Mouse (Mus musculus): ENCODE data around the gene Cd72.
"Not testable (repeated sequence)": the region's sequence is repeated elsewhere in the genome, so short reads cannot be mapped to it uniquely, and the experiment has no call there.

Gene Cd72

GRCm38 (mm10) chr4:43454041-43454836 lies at the start of gene Cd72:
Cd72 (minus strand) TSS chr4:43454628.
- in situ Hi-C loops (cut with MboI), result no loop called here

- in situ Hi-C loops (cut with MboI), result no loop called here
Measured at GRCm38 (mm10) chr4:43503506-43503905, 49.1 kb upstream of the Cd72 start.

DNA sequence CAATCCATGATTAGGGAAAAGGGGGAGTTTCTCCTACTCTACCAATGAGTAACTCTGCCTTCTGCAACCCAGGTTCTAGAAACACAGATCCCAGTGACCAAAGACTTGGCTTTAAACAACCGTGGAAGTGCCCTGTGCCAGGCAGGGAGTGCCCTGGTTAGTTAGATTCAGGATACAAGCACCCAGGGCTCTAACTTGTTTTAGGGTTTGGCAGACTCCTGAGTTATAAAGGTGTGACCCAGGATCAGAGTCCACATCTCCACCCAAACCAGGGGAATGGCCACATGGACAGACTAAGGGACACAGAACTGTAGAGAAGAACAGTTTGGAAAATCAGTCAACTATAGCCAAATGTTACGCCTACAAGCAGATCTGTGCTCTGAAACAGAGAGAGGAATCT lies 48.6 kb upstream of the Cd72 start:
- in situ Hi-C loops (cut with MboI), result no loop called here

DNA sequence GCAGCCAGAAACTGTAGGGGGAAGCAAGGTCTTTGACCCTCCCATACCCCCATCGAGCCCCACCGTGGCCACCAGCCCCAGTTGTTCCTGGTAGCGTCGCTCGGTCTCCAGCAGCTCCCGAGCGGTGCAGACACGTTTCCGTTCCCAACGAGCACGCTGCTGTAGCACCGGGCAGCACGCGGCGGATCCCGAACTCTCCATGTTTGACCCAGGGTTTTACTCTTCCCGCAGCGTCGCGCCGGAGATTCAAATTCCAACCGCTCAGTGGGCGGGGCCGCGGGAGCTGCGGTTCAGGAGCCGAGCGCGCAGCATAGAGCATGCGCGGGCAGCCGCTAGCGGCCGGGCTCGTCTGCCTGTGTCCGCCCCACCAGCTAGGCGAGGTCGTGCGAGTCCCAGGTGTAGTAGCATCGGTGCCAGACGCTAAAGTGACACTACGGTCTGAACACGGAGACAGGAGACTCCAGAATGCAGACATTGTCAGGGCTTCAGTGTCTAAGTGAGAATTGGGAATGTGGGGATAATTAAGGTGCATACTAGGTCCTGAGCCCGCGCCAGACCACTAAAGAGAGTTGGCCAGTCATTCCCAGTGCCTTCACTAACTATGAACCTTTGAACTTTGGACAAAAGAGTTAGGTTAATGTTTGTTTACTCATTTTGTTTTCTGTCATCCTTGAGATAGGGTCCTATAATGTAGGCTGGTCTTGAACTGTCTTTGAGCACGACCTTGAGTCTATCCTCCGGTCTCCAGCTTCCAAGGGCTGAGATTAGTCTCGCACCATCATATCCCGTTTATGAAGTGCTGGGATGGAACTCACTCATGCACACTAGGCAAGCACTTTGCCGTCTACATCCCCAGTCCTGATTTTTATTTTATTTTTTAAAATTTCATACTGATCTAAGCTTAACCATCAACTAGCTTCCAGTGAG lies 45.2 kb upstream of the Cd72 start, which contains the start of gene Arhgef39:
Gene Arhgef39 (minus strand): TSS at position 289 of the 927 bp plus-strand sequence.
- in situ Hi-C loops (cut with MboI), result no loop called here

GRCm38 (mm10) chr4:43498983-43499382 lies 44.6 kb upstream of the Cd72 start:
- in situ Hi-C loops (cut with MboI), result no loop called here

GRCm38 (mm10) chr4:43497946-43498345 lies 43.5 kb upstream of the Cd72 start:
- in situ Hi-C loops (cut with MboI), result no loop called here

GRCm38 (mm10) chr4:43497405-43497804 lies 43.0 kb upstream of the Cd72 start:
- in situ Hi-C loops (cut with MboI), result no loop called here

GRCm38 (mm10) chr4:43496587-43496986 lies 42.2 kb upstream of the Cd72 start:
- in situ Hi-C loops (cut with MboI), result no loop called here

GRCm38 (mm10) chr4:43493846-43494240 lies 39.4 kb upstream of the Cd72 start:
- in situ Hi-C loops (cut with MboI), result no loop called here

GRCm38 (mm10) chr4:43493186-43493845 lies 38.9 kb upstream of the Cd72 start:
- in situ Hi-C loops (cut with MboI), result no loop called here

DNA sequence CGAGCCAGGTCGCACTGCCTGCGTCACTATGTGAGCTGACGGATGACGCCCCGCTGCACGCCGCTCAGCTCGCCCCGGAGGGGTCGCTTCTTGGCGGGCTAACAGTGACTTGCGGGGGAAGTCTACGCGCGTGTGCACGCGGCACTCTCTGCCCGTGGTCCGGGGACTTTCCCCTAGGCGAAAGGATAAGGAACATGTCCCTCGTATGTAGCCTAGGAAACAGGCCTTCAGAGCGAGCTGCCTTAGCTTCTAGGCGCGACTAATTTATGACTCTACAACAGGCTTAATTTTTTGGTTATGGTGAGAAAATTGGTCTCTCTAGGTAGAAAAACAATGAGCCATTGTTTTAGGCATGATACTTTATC lies 38.4 kb upstream of the Cd72 start, which contains the start of gene Ccdc107:
Gene Ccdc107 (plus strand): TSS at position 80 of the 365 bp plus-strand sequence.
- in situ Hi-C loops (cut with MboI), result no loop called here

DNA sequence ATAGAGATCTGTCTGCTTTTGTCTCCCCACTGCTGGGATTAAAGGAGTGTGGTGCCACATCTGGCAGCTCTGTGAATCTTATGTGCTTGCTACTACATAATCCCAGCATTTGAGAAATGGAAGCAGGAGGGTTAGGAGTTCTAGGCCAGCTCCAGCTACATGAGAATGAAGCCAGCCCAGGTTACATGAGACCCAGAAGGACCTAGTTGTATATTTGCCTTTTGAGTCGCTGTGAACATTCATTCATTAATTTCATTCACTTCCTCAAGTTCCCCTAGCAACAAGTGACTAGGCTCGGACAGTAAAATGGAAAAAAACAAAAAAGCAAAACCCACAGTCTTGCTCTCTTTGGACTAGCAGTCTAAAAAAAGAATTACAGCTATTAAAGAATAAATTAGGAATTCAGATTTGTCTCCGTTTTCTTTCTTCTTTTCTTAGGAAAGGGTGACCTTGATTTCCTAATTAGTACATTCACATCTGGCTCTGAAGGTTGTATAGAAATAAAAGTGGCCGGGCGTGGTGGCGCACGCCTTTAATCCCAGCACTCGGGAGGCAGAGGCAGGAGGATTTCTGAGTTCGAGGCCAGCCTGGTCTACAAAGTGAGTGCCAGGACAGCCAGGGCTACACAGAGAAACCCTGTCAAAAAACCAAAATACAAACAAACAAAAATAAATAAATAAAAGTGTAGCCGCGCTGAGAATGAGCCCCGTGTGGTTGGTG lies 37.8 kb upstream of the Cd72 start:
- in situ Hi-C loops (cut with MboI), result no loop called here

- in situ Hi-C loops (cut with MboI), result no loop called here
Measured at GRCm38 (mm10) chr4:43490801-43491200, 36.4 kb upstream of the Cd72 start.

GRCm38 (mm10) chr4:43489611-43490010 lies 35.2 kb upstream of the Cd72 start:
- in situ Hi-C loops (cut with MboI), result no loop called here

GRCm38 (mm10) chr4:43485666-43486065 lies 31.2 kb upstream of the Cd72 start:
- in situ Hi-C loops (cut with MboI), result not testable (repeated sequence)

DNA sequence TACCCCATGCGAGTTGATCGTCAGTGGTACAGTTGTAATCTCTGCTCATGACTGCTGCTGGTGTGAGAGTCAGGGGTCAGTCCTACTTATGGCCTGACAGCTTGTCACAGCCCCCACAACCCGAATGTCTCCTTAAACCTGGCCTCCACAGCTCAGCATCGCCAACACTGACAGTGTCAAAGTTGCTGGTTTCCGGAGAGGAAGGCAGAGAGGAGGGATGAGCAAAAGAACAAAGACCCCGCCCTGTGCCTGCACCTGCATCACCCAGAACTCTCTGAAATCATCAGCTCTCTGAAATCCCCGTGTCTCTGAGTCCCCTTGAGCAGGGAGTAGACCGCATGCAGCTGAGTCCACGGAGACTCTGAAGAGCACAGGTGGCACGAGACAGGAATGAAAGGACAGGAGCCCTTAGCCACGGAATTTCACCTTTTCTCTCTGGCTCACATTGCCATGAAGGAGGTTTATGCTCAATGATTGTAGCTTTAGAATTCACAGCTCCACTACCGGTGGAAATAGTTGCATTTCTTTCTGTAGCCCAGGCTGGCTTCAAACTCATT lies 29.2 kb upstream of the Cd72 start, which contains the start of gene Sit1:
Gene Sit1 (minus strand): TSS at position 200 of the 557 bp plus-strand sequence.
- in situ Hi-C loops (cut with MboI), result loop anchor here (5.0 kb wide), 1 partner anchor 41 kb away; the partner anchor contains the start of gene Tesk1

DNA sequence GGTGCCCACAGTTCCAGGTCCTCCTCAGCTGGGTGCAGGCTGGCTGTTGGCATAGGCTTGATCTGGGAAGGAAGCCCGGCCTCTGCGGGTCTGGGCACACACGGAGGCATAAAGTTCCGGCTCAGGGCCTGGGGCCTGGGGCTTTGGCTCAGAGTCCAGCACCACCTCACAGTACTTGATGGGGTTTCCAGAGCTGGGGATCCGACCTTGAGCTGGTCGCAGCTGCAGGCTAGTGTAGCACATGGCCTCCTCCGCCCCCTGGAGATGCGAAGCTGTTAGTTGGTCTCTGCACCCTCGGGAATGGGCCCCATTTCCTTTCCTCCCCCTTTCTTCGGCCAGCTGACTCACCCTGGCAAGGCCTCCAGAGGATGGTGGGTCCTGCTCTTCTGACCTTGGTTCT lies 28.2 kb upstream of the Cd72 start:
- in situ Hi-C loops (cut with MboI), result loop anchor here (5.0 kb wide), 1 partner anchor 40 kb away; the partner anchor contains the start of gene Tesk1

- in situ Hi-C loops (cut with MboI), result loop anchor here (5.0 kb wide), 1 partner anchor 40 kb away; the partner anchor contains the start of gene Tesk1
Measured at GRCm38 (mm10) chr4:43481894-43482456, 27.5 kb upstream of the Cd72 start.

- in situ Hi-C loops (cut with MboI), result loop anchor here (5.0 kb wide), 1 partner anchor 39 kb away; the partner anchor contains the start of gene Tesk1
Measured at GRCm38 (mm10) chr4:43480985-43481384, 26.6 kb upstream of the Cd72 start.
